Mouse (Mus musculus): ENCODE data around the gene Klf11.
A peak's percentile ranks its signal among the peaks of the same experiment; 100 is the strongest.

Klf11 gene

DNA sequence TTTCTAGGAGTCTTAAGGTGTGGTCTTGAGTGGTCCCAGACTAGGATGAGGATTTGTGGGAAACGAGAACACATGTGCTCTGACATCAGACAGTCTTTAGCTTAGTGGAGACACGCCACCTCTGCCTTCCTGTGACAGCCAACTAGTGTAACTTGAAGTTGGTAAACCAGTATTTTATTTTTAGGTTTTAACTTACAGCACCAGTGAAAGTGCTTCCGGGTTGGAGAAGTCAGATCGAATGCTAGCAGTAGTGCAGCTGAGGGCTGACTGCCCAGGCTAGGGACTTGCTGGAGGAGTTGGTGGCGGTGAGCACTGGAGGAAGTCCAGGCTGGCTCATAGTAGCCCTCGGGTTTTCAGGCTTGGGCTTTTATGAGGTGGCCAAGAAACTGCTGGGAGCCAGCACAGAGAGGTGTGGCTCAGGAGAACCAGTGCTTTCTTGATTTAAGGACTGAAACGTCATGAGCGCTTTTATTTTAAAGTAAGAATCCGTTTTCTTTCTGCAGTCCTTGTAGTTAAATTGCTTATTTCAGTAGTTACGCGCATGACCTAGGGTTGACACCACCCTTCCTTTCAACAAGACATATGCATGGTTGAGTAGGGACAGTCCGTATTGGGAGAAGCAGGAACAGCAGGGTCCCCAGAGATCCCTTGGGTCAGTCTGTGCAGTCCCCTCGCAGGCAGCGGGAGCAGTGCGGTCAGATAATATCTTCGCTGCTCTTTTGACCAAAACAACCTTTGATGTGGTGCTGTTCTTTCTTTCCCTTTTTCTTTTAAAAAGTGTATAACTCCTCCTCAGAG is 3.2 kb downstream of the Klf11 start:
- DNase-seq (ENCODE audit: low read depth, low spot score), result no peak

DNA sequence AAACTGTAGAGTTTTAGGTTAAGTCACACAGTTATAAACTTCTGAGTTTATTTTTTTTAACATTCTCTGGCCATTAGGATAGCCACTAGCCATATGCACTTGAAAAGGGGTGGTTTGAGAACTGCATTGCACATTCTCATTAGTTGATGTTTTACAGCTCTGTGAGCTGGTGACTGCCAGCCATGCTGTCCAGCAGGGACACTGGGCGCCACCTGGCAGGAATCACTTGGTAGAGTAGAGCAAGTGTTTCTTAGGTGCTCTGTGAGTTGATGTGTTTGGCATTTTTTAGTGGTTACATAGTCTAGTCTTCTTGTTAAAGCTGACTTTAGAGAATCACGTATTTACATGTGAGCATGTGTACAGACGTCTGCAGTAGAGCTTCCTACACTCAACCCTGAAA is 5.4 kb downstream of the Klf11 start:
- no peak for DNase-seq (ENCODE audit: low read depth, low spot score)

DNA sequence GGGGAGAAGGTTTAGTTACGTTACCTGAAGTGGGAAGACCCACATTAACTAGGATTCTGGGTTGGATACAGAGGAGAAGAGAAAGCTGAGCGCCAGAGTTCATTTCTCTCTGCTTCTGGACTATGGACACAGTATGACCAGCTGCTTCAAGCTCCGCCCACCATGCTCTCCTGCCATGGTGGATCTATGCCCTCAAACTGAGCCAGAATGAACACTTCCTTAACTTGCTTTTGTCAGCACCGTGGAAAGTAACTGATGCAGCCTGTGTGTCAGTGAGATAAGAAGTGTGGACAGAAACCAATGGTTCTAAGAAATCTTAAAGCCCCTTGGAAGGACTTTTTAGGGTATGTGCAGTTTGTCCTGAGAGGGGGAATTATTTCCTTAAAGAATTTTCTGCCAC is 7.9 kb downstream of the Klf11 start:
- DNase-seq (ENCODE audit: low read depth, low spot score), result no peak

DNA sequence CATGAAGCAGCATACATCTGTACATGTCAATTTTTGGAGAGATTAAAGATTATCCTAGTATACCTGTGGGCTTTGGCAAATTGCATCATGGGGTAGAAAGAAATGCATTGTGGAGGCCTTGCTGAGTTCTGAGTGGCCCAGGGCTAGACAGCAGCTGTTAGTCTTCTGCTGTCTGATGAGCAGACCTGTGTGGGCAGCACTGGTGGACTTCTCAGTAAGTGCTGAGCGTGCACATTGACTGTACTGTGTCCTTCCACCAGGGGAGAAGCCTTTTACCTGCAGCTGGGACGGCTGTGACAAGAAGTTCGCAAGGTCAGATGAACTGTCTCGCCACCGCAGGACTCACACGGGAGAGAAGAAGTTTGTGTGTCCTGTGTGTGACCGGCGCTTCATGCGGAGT is 8.8 kb downstream of the Klf11 start:
- no peak for DNase-seq (ENCODE audit: low read depth, low spot score)

DNA sequence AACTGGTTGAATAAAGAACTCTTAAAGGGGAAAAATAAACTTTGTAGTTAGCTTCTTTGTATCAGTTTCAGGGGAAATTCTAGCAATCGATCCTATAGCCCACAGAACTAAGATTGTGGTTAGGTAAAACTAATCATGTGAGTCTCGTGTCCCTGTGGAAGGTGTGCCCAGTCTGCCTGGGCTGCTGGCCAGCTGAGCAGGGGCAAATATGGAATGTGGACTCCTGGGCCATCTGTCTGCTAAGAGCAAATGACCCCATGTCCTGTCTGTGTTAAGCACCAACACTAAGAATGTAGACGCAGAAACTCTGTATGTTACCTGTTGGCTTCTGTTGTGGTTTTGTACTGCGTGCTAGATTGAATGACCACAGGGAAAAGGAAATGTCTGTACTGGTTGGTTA is 10.0 kb downstream of the Klf11 start:
- no peak for DNase-seq (ENCODE audit: low read depth, low spot score)

DNA sequence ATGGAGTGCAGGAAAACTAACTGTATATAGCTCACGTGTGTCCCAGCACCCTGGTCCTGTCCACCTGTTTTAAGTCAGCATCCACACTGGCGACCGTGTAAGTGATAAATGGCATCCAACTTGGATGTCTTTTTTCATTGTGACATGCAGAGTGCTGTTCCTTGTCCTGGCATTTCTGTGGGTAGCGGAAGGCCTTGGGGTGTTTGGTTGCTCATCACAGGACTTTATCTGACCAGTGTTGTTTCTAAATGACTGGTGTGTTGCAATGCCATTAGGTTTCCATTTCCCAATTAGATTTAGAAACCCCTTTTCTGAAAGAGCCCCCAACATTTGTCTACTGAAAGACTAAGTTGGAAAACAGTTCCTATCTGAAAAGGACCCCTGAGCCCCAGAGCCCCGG is 11.1 kb downstream of the Klf11 start:
- DNase-seq (ENCODE audit: low read depth, low spot score), result no peak

DNA sequence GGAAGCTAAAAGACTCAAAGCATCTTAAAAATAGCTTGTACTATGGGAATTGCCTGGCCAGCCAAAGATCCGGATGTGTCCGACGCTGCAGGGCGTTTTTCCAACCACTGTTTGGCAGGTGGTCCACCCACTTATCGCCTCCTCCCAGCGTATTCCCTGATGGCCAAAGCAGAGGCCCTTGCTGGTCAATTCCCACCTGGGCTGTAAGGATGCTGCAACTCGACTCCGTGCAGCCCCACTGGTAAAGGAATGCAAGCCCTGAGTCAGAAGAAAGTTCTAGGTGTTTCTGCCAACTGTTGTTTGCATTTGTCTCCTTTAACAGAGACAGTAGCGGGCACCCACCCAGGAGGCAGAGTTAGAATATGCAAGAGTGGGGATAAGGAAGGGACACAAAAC is 29.0 kb downstream of the Klf11 start:
- DNase-seq (ENCODE audit: low read depth, low spot score), result no peak

DNA sequence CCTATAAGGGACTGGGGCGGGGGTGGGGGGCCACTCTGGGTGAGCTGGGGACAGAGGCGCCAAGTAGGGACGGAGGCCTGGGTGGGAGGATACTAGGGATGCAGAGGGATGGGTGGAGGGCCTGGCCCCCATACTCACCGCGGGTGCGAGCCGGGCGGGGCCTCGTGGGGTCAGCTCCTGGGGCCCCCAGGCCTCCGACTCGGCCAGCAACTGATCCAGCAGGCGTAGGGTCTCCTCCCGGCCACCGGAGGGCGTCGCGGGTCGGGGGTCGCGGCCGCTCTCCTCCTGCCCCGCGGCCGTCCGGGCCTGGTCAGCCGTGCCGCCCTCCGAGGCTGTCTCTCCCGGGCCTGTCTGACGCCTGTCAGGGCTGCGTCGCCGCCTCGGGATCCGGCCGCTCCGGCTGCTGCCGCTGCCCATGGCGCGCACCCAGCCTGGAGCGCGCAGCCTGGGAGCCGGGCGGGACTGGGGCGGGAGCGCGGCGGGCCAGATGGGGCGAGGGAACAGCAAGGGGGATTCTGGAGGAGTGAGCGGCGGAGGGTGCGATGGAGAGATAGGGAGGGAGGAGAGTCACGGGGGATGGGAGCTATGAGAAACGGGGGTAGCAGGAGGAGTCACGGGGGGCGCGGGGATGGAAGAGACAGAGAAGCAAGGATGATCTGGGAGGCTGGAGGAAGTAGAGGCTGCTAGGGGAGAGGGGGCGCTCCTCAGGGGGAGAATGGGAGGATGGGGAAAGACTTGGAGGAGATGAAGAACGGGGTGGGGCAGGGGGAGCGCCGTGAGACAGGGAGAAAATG is 29.6 kb downstream of the Klf11 start:
- DNase-seq (ENCODE audit: low read depth, low spot score), result no peak

DNA sequence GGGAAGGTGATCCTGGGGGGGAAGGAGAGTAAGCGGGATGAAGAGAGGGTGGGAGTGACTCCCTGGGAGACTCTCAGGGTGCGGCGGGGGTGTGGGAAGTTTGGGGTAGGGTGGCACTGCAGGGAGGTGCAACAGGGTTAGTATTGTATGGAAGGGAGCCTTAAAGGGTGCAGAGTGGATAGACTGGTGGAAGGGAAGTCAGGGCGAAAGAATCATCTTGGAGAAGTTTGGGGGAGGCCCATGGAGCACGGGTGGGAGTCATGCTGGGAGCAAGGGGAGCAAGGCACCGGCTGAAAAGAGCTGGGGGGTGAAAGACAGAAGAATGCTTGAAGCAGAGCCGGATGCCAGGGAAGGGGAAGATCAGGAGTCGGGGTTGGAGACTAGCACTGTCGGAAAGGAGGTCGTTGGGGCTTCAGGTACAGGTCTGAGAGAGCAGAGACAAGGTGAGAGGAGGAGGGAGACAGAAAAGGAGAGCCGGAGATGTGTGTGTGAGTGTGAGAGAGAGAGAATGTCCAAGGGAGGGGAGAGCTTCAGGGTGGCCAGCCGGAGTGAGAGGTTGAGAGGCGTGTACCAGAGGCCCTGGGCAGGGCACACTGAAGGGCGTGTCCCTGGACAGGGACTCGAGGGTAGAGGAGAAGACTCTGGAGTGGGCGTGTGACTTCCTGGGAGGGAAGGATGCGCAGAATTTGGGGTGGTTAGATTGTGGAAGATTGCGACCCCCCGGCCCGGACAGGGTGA is 30.4 kb downstream of the Klf11 start, which contains the start of gene Cys1:
Gene Cys1, minus strand, starts transcription at position 528 of the 738 bp plus-strand sequence.
- no peak for DNase-seq (ENCODE audit: low read depth, low spot score)

DNA sequence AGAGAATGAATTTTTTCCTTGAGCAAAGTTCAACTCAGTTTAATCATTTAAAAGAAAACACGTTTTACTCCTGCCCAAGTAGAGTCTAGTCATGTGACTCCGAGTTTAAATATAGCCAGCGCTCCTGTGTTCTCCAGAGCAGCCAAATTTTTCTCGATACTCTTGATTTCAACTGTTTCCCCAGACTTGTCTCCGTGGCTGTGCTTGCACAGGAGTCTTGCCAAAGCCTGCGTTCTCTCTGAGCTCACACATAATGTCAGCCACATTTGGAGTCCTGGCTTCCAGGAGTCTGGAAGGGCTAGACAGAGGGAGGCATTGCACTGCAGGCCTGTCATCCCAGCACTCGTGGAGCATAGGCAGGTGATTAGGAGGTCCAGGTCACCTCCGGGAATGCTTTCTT is 31.5 kb downstream of the Klf11 start:
- DNase-seq (ENCODE audit: low read depth, low spot score), result no peak

DNA sequence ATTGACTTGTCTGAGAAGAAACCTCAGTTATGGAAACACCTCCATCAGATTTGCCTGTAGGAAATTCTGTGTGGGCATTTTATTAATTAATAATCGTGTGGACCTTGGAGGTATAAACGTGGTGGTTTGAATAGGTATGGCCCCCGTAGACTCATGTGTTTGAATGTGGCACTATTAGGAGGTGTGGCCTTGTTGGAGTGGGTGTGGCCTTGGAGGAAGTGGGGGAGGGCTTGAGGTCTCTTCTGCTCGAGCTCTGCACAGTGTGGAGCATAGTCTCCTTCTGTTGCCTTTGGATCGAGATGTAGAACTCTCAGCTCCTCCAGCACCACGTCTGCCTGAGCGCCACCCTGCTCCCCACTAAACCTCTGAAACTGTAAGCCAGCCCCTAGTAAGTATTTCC is 32.4 kb downstream of the Klf11 start:
- no peak for DNase-seq (ENCODE audit: low read depth, low spot score)

DNA sequence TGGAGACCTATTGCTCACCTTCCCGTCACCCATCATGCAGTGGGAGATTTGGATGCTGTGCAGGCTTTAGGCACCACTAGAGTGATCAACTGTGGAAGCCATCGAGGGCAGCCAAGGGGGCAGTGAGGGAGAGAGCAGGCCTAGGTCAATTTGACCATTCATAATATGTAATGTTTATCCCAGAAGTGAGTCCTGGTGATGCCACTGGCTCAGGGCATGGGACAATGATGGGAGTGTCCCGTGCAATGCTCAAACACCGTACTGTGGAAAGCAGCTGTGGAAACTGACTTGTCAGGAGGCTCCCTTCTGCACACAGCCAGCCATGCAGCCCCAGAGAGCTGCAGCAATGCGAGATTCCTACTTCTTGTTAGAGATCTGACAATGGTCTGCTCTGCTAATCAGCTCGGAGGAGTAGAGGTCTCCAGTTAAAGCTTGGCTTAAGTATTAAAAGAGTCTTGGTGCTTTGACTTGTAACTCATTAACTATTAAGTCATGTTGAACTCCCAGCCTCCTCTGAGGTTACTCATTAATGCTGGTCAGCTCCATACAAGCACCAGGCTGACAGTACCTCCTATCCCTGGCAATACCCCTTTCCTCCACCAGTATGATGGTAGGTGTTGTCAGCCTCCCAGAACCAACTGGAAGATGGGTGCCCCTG is 35.1 kb downstream of the Klf11 start:
- no peak for DNase-seq (ENCODE audit: low read depth, low spot score)

DNA sequence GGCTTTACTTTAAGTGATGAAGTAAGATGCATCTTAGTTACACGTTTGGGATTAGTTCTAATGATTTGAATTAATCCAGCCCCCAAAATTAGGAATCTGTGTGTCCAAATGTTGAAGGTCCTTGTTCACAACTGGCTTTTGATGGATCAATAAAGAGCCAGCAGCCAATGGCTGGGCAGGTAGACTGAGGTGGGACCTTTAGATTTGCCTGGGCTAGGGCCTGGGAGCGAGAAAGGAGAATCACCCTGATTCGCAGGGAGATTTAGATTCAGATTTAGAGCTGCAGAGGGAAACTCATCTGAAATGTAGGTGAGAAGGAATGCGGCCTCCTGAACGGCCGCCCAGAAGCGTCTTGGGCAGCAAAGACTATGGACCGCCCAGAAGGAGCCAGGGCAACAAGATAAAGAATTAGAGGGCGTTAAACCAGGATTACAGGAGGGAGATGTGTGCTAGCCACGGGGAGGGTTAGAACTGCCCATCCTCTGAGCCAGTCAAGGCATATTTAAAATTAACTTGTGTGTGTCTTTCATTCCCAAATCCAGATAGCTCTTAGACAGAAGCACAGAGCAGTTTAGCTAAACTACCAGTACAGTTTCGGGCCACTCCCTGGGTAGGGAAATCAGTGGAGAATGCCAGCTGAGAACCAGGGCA is 35.7 kb downstream of the Klf11 start:
- no peak for DNase-seq (ENCODE audit: low read depth, low spot score)

DNA sequence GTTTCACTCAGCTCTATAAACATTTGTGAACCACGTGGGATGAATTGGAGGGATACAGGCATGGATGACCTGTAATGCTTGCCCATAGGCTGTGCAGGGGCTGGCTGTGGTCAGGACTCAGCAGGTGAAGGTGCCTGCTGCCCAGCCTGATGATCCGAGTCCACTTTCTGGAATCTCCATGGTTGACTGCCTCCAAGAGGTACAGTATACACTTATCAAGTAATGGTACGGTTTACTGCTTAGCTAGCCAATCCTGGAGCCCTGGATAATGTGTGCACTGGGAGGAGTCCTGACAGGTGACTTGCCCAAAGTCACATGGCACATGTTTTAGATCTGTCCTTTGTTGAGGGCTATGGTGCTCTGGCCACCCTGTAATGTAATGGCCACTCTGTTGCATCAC is 39.3 kb downstream of the Klf11 start:
- DNase-seq (ENCODE audit: low read depth, low spot score), result no peak

DNA sequence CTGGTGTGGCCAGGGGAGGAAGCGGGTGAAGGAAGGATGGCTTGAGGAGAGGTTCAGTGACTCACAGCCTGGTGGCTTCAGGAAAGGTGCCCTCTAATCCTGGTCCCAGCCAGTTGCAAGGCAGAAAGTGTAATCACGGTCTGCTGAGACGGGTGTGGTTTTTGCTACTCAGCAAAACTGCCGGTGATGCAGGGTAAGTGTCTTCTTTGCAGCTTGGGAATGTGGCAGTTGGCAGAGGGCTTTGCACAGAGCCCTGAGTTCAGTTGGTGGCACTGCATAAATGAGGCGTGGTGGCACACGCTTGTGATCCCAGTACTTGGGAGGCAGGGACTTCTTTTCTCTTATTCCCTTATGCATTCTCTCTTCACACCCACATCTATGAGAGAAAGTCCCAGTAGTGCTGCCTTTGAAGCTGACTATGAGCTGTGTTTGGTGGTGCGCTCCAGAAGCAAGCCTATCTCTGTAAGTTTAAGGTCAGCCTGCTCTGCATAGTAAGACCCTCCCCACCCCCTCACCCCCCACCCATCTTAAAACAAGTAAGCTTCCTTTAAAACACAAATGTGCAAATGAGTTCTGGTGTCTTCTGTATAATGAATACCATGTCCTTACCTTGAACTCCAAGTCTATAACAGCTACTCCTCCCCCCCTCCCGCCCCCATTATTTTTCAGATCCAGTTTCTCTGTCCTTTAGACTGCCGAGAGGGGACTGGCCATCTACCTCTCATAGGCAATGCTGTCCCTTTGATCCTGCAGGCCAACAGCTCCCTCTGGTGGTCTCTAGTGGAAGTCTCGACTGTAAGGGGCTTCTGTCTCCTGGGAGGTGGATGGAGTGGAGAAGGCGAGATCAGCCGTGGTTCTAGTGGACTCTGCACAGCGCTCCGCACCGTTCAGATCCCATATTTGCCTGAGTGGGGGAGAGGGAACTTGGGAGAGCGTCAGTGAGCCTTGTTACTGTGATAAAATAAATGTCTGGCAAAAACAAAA is 45.7 kb downstream of the Klf11 start:
- DNase-seq (ENCODE audit: low read depth, low spot score), result peak; percentile 88

DNA sequence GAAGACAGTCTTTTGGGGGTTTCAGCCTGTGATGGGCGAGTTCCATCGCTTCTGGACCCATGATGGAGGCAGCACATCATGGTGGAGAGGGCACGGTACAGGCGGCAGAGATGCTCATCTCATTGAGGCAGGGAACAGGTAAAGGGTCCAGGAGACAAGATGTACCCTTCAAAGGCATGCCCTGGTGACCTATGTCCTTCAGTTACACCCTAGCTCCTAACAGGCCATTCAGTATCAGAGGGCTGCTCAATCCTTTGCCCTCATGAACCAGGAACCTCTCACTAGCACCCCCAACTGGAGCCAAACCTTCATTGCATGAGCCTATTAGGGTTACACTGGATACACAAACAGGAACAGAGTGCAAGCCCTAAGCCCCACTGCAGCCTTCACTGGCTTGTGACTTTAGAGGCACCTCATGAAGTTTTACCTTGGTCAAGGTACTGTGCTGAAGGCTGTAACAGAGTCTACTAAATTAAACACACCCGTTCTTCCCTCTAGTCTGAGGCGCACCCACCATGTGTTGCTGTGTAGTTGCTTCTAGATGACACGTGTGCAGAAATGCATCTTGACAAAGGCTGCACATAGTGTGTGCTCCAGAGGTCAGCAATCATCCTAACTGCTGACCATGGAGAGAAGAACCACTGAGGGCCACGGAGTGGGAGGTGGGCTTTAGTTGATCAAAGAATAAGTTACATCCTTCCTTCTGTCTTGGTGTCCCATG is 46.6 kb downstream of the Klf11 start:
- DNase-seq (ENCODE audit: low read depth, low spot score), result peak; percentile 38

DNA sequence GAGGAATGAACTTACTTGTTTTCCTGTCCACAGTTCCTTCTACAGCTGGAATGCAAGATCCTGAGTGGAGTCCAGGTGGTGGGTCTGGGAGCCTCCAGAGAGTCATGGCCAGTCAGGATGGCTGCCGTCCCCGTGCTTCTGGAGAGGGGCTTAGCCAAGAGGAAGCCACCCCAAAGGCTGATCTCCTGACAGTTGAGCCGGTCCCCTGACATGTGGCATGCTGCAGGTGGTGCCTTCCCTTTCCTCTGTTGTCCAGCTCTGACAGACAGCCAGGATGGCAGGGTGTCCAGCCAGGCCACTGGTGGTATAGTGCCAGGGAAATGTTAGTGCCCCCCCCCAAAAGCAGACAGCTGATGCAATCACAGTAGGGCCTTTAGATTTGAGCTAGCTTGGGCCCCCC is 47.4 kb downstream of the Klf11 start:
- DNase-seq (ENCODE audit: low read depth, low spot score), result no peak

DNA sequence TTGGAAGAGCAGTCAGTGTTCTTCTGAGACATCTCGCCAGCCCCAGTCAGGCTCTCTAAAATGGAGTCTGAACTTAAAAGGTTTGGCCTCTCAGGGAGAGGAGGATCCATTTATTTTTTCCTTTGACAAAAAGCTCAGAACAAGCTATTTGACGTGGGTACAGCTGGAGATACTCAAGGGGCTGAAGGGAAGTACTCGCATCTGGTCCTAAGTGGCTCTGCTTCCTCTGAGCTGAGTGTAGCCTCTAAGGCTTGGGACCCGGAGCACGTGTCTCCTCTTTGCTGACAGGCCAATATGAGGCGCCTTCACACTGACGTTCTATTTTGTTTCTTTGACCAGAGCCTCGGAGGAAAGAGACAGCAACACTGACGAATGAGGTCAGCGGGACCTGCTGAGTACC is 48.5 kb downstream of the Klf11 start:
- no peak for DNase-seq (ENCODE audit: low read depth, low spot score)

DNA sequence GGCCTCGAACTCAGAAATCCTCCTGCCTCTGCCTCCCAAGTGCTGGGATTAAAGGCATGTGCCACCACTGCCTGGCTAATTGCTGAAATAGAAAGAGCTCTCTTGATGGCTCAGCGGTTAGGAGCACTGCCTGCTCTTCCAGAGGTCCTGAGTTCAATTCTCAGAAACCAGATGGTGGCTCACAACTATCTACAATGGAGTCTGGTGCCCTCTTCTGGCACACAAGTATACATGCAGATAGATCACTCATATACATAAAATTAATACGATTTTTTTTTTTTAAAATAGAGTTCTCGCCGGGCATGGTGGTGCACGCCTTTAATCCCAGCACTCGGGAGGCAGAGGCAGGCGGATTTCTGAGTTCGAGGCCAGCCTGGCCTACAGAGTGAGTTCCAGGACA is 50.5 kb downstream of the Klf11 start:
- DNase-seq (ENCODE audit: low read depth, low spot score), result peak; percentile 24
